Mouse (Mus musculus) limb, embryonic 13.5 days (tissue): ENCODE measurements at regions not wholly inside any gene's neighbourhood (a gene's known extent, or its start where the extent isn't known, plus 50 kb on each side); places are given as distances from the start of the nearest gene placed in this dataset.

Source experiments
- ATAC-seq: fragments of 200-750 bp; cut with Nextera tagmentation; 2 replicates; pipeline ENCODE4 v1.8.0; 2017; ENCODE audit warnings: low read depth, moderate number of reproducible peaks, moderate TSS enrichment; ENCODE audit not compliant: low FRiP score
- H3K27ac ChIP-seq: fragments of 300-500 bp; sonication (generic); 2 replicates; pipeline ENCODE4 v1.5.1; 2015; ENCODE audit warnings: inconsistent platforms, mild to moderate bottlenecking, moderate library complexity
- H3K27me3 ChIP-seq: fragments of 300-500 bp; sonication (generic); 2 replicates; pipeline ENCODE4 v1.6.1; 2015; ENCODE audit warnings: mild to moderate bottlenecking, inconsistent platforms
- H3K36me3 ChIP-seq: fragments of 300-500 bp; sonication (generic); 2 replicates; pipeline ENCODE4 v1.6.1; 2015; ENCODE audit warnings: inconsistent platforms, mild to moderate bottlenecking, moderate library complexity
- H3K4me1 ChIP-seq: fragments of 300-500 bp; sonication (generic); 2 replicates; pipeline ENCODE4 v1.6.1; 2015; ENCODE audit warnings: inconsistent platforms
- H3K4me2 ChIP-seq: fragments of 300-500 bp; sonication (generic); replicated peaks from 2 replicates; pipeline ENCODE4 v1.6.1; 2015; ENCODE audit warnings: inconsistent platforms, mild to moderate bottlenecking, moderate library complexity
- H3K4me3 ChIP-seq: fragments of 300-500 bp; sonication (generic); 2 replicates; pipeline ENCODE4 v1.5.1; 2015; ENCODE audit warnings: moderate library complexity, mild to moderate bottlenecking, inconsistent platforms
- H3K9ac ChIP-seq: fragments of 300-500 bp; sonication (generic); 2 replicates; pipeline ENCODE4 v1.6.1; 2015; ENCODE audit warnings: mild to moderate bottlenecking, inconsistent platforms
- H3K9me3 ChIP-seq: fragments of 300-500 bp; sonication (generic); 2 replicates; pipeline ENCODE4 v1.6.1; 2016; ENCODE audit warnings: inconsistent platforms
- WGBS: fragments of 180-500 bp; shearing (Covaris S2); methylation state at CpG from one replicate; pipeline ENCODE4 v1.1.7; 2015; 5-methylcytosine and 5-hydroxymethylcytosine counted together

DNA sequence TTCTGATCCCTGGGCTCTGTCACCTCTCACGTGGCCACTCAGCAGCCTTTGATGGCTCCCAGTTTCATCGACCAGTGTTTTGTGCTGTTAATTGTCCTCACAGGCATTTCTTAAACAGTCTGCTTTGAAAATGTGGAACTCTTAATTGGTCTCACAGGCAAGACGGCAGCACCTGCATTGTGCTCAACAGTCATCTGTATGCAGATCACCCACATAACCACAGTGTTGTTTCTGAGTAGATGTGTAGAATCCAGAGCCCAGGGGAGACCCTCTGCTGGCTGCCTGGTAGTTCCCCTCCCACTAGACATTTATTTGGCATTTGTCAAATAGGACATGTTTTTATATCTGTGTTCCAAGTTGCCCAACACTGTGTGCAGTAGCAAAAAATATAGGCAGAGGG, 304.3 kb downstream of the Nucb2 start:
- Histone ChIP-seq H3K27ac (no peak overlapping the region), H3K27me3 (no peaks in the 10 kb centered on the region), H3K4me3 (no peak overlapping the region), H3K4me1 (no peaks in the 10 kb centered on the region), H3K9me3 (no peaks in the 10 kb centered on the region), H3K9ac (no peak overlapping the region), H3K4me2 (no peak overlapping the region), H3K36me3 (no peaks in the 10 kb centered on the region)
- ATAC-seq = no peak
- WGBS = 47% methylated on average over 3 of the region's 3 CpGs

GRCm38 (mm10) chr7:116816494-116816893, 312.3 kb downstream of the Nucb2 start:
- no peak overlapping the region for H3K9ac ChIP-seq
- H3K27ac ChIP-seq = no peak overlapping the region
- no peaks in the 10 kb centered on the region for H3K4me1 ChIP-seq
- H3K9me3 ChIP-seq = no peaks in the 10 kb centered on the region
- H3K36me3 ChIP-seq = no peaks in the 10 kb centered on the region
- no peak overlapping the region for H3K4me2 ChIP-seq
- WGBS = 94% methylated on average over 2 of the region's 2 CpGs
- ATAC-seq = no peak
- no peaks in the 10 kb centered on the region for H3K27me3 ChIP-seq
- H3K4me3 ChIP-seq = no peak overlapping the region

DNA sequence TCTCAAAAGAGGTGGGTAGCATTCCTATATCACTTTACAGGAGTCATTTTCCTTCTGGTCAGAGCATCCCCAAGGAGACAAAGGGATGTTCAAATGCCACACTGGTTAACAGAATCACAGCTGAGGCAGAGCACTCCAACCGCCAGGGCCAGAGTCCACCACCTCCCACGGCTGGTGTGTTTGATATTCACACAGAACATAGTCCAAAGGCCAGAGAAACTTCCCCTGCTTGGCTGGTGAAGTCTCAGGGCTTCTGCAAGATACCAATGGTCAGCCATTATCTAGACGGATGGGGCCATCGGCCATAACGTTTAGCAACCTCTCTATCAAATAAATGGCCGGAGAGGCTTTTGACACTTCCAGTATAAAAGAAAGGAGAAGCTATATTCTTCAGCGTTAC, 313.8 kb downstream of the Nucb2 start:
- ATAC-seq = no peak
- Histone ChIP-seq H3K4me3 (no peak overlapping the region), H3K36me3 (no peaks in the 10 kb centered on the region), H3K27me3 (no peaks in the 10 kb centered on the region), H3K27ac (no peak overlapping the region), H3K4me1 (no peaks in the 10 kb centered on the region), H3K4me2 (no peak overlapping the region), H3K9ac (no peak overlapping the region), H3K9me3 (no peaks in the 10 kb centered on the region)
- 87% methylated on average over 7 of the region's 7 CpGs for WGBS

DNA sequence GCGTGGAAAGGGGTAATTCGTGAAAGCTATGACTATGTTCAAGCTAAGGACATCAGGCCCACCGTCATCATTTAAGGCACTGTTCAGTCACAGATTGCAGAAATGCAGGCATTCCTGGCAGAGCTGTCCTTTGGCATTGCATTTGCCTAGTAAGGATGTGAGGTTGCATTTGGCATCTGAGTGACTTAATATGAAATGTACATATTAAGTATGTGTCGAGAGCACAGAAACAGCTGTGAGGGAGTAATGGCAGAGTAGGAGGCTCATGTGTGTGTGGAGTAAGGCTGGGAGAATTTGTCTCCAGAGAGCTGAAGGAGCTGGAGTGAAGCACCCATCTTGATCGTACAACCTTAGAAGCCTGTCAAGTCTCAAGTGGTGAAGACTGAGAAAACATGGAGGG, 316.4 kb downstream of the Nucb2 start:
- H3K27ac ChIP-seq = no peak overlapping the region
- ATAC-seq = no peak
- H3K27me3 ChIP-seq = no peaks in the 10 kb centered on the region
- H3K4me1 ChIP-seq = no peaks in the 10 kb centered on the region
- 89% methylated on average over 5 of the region's 5 CpGs for WGBS
- H3K36me3 ChIP-seq = no peaks in the 10 kb centered on the region
- H3K4me3 ChIP-seq = no peak overlapping the region
- no peaks in the 10 kb centered on the region for H3K9me3 ChIP-seq
- H3K4me2 ChIP-seq = no peak overlapping the region
- H3K9ac ChIP-seq = no peak overlapping the region

- H3K36me3 ChIP-seq = no peaks in the 10 kb centered on the region
- no peak overlapping the region for H3K4me3 ChIP-seq
- H3K4me2 ChIP-seq = no peak overlapping the region
- no peak for ATAC-seq
- H3K27ac ChIP-seq = no peak overlapping the region
- no peaks in the 10 kb centered on the region for H3K9me3 ChIP-seq
- H3K9ac ChIP-seq = no peak overlapping the region
- no peaks in the 10 kb centered on the region for H3K4me1 ChIP-seq
- H3K27me3 ChIP-seq = no peaks in the 10 kb centered on the region
- WGBS = 14% methylated on average over 3 of the region's 3 CpGs
These were observed 338.7 kb downstream of the Nucb2 start for GRCm38 (mm10) chr7:116842894-116843293.

DNA sequence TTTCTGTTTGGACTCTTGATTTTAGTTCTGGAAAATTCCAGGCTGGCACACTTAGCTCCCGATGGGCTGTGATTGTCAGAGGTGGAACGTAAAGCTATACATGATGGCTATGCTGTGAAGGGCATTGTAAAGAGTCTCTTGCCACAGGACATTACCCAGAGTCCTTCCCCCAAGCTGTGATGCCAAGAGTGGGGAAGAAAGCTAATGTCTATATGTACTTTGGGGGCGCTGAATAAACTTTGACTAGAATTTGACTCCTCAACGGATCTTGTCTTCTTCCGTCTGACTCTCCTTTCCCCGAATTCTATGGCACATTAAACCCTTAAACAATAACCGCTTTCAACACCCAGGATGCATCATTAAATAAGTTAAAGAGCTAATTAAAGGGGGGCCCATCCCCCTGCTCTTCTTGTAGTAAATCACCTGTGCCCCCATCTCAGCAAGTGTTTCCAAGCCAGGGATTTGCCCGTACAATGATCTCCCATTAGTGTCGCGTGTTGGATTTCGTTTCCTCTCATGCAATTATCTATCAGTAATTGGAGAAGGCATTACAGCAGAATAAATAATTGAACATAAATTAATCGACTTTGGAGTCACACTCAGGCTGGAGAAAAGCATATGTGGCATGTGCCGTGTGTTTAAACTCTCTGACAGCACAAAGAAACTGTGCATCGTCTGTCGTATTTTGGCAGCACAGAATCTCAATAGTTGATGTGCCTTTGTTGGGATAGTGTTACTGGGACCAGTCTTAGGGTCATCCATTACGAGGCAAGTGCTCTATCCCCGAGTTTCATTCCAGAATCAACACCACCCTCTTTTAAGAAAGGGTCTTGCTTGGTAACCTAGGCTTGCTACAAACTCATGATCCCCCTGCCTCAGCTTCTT, 343.9 kb downstream of the Nucb2 start:
- Histone ChIP-seq H3K9me3 (no peaks in the 10 kb centered on the region), H3K9ac (no peak overlapping the region), H3K4me3 (no peak overlapping the region), H3K27ac (no peak overlapping the region), H3K4me1 (no peaks in the 10 kb centered on the region), H3K36me3 (no peaks in the 10 kb centered on the region), H3K27me3 (no peaks in the 10 kb centered on the region), H3K4me2 (no peak overlapping the region)
- WGBS = 71% methylated on average over 17 of the region's 17 CpGs
- no peak for ATAC-seq

- no peaks in the 10 kb centered on the region for H3K36me3 ChIP-seq
- H3K4me1 ChIP-seq = no peaks in the 10 kb centered on the region
- H3K4me2 ChIP-seq = no peak overlapping the region
- no peak overlapping the region for H3K9ac ChIP-seq
- H3K4me3 ChIP-seq = no peak overlapping the region
- no peaks in the 10 kb centered on the region for H3K9me3 ChIP-seq
- no peak overlapping the region for H3K27ac ChIP-seq
- WGBS = 88% methylated on average over 3 of the region's 3 CpGs
- no peaks in the 10 kb centered on the region for H3K27me3 ChIP-seq
- no peak for ATAC-seq
These were observed 349.2 kb downstream of the Nucb2 start for GRCm38 (mm10) chr7:116853351-116853750.

DNA sequence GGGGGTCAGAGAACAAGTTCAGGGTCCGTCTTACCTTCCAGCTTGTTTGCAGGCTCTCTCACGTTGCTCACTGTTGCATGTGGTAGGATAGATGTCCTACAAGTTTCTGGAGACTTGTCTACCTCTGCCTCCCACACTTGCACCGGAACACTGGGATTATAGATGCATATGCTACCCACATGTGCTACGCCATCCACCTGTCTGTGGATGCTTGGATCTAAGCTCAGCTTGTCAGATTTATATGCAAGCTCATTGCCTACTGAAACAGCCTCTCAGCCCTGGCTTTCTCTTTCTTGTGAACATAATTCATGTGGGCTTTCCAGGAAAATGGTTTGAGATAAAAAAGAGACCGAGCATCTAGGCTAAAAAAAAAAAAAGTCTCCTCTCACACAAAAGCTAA, 353.0 kb downstream of the Nucb2 start:
- Histone ChIP-seq H3K4me3 (no peak overlapping the region), H3K9me3 (no peaks in the 10 kb centered on the region), H3K27me3 (no peaks in the 10 kb centered on the region), H3K4me2 (no peak overlapping the region), H3K27ac (no peak overlapping the region), H3K36me3 (no peaks in the 10 kb centered on the region), H3K4me1 (0 out of 2 replicates have a peak, but pooled peaks cover 4% of the 10 kb centered on the region), H3K9ac (no peak overlapping the region)
- WGBS = 44% methylated on average over 5 of the region's 5 CpGs
- ATAC-seq = no peak

- Histone ChIP-seq H3K4me2 (no peak overlapping the region), H3K27ac (no peak overlapping the region), H3K36me3 (no peaks in the 10 kb centered on the region), H3K9ac (no peak overlapping the region), H3K4me3 (no peak overlapping the region), H3K9me3 (no peaks in the 10 kb centered on the region), H3K27me3 (no peaks in the 10 kb centered on the region), H3K4me1 (0 out of 2 replicates have a peak, but pooled peaks cover 4% of the 10 kb centered on the region)
- no peak for ATAC-seq
- 51% methylated on average over 4 of the region's 4 CpGs for WGBS
These were observed 353.6 kb downstream of the Nucb2 start for GRCm38 (mm10) chr7:116857744-116858143.

- peaks cover 2% of the 10 kb centered on the region; the same call in 1 of the 2 replicates for H3K4me1 ChIP-seq
- no peak overlapping the region for H3K4me3 ChIP-seq
- no peaks in the 10 kb centered on the region for H3K27me3 ChIP-seq
- no peaks in the 10 kb centered on the region for H3K9me3 ChIP-seq
- H3K4me2 ChIP-seq = no peak overlapping the region
- no peak overlapping the region for H3K27ac ChIP-seq
- 13% methylated on average over 5 of the region's 5 CpGs for WGBS
- no peak; the same call in 1 of the 2 replicates for ATAC-seq
- no peaks in the 10 kb centered on the region for H3K36me3 ChIP-seq
- H3K9ac ChIP-seq = no peak overlapping the region
These were observed 378.2 kb downstream of the Nucb2 start for GRCm38 (mm10) chr7:116882268-116882964.

- ATAC-seq = peak; percentile 51; the same call in 1 of the 2 replicates
- Histone ChIP-seq H3K36me3 (no peaks in the 10 kb centered on the region), H3K4me1 (peaks cover 8% of the 10 kb centered on the region), H3K9me3 (no peaks in the 10 kb centered on the region), H3K4me3 (no peak overlapping the region), H3K27ac (no peak overlapping the region), H3K27me3 (no peaks in the 10 kb centered on the region), H3K9ac (no peak overlapping the region), H3K4me2 (no peak overlapping the region)
- WGBS = 8% methylated on average over 6 of the region's 6 CpGs
These were observed 389.7 kb downstream of the Nucb2 start for GRCm38 (mm10) chr7:116893846-116894245.

- Histone ChIP-seq H3K4me3 (no peak overlapping the region), H3K27me3 (no peaks in the 10 kb centered on the region), H3K4me1 (no peaks in the 10 kb centered on the region), H3K36me3 (no peaks in the 10 kb centered on the region), H3K9ac (no peak overlapping the region), H3K9me3 (no peaks in the 10 kb centered on the region), H3K4me2 (no peak overlapping the region), H3K27ac (no peak overlapping the region)
- no peak for ATAC-seq
- WGBS = 71% methylated on average over 6 of the region's 6 CpGs
These were observed 411.6 kb downstream of the Nucb2 start for GRCm38 (mm10) chr7:116915797-116916196.
